Mouse (Mus musculus): ENCODE results near the gene Tle3. TPM values are rescaled to one million over a fixed set of nuclear protein-coding genes. Genes with fewer than 3 reads are reported as not detected.

Gene Tle3
- polyA plus RNA-seq, 1 experiment from 2014 or later = 36.7 TPM

DNA sequence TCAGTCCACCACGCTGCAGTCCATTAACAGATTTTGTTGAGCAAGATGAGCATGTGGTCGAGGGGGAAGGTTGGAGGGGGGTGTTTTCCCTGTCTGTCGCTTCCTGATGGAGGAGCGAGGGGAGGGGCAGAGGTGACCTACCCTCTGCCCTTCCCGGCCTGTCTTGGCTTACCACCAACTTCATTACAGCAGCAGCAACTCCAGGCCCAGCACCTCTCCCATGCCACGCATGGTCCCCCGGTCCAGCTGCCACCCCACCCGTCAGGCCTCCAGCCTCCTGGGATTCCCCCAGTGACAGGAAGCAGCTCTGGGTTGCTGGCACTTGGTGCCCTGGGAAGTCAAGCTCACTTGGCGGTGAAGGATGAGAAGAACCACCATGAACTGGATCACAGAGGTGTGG is 29.5 kb downstream of the Tle3 start:
- Histone ChIP-seq H3K4me2 (replicated peaks; ENCODE audit: low read depth, low read length) (no peak overlapping the region), H3K36me3 (ENCODE audit: control insufficient read depth, insufficient read depth, low read length) (peaks cover 20% of the 10 kb centered on the region), H3K4me3 (ENCODE audit: low read depth, low read length) (no peak overlapping the region), H3K27me3 (ENCODE audit: control insufficient read depth, insufficient read depth, low read length) (no peaks in the 10 kb centered on the region; the same call in 1 of the 2 replicates), H3K27ac (ENCODE audit: low read depth, low read length) (no peak overlapping the region), H3K9me3 (ENCODE audit: control insufficient read depth, low read length) (no peaks in the 10 kb centered on the region), H3K9ac (ENCODE audit: low read depth, low read length) (no peak overlapping the region), H3K4me1 (replicated peaks; ENCODE audit: control insufficient read depth, insufficient read depth, low read length) (peaks cover 46% of the 10 kb centered on the region)
- DNase-seq (ENCODE audit: low spot score) = no peak
- 46% methylated on average over 9 of the region's 9 CpGs for WGBS
- ATAC-seq (ENCODE audit: low FRiP score) = no peak

DNA sequence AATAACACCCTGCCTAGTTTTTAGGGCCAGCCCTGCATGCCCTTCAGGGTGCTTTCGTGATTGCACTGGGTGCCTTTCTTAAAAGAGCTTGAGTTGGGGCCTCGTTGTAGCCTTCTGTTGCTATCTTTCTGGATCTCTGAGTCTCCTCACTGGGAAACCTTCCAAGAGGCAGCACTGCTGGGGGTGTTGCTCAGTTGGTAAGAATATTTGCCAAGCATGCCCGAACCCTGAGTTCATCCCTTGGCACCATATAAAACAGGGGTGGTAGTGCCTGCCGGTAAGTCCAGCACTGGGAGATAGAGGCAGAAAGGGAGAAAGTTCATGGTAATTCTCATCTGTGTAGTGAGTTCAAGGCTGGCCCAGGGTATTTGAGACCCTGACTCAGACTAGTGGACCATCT is 30.1 kb downstream of the Tle3 start:
- Histone ChIP-seq H3K4me2 (replicated peaks; ENCODE audit: low read depth, low read length) (no peak overlapping the region), H3K9me3 (ENCODE audit: control insufficient read depth, low read length) (no peaks in the 10 kb centered on the region), H3K4me3 (ENCODE audit: low read depth, low read length) (no peak overlapping the region), H3K4me1 (replicated peaks; ENCODE audit: control insufficient read depth, insufficient read depth, low read length) (peaks cover 43% of the 10 kb centered on the region), H3K27ac (ENCODE audit: low read depth, low read length) (no peak overlapping the region), H3K9ac (ENCODE audit: low read depth, low read length) (no peak overlapping the region), H3K36me3 (ENCODE audit: control insufficient read depth, insufficient read depth, low read length) (peaks cover 26% of the 10 kb centered on the region), H3K27me3 (ENCODE audit: control insufficient read depth, insufficient read depth, low read length) (no peaks in the 10 kb centered on the region; the same call in 1 of the 2 replicates)
- 94% methylated on average over 4 of the region's 4 CpGs for WGBS
- ATAC-seq (ENCODE audit: low FRiP score) (no peak), DNase-seq (ENCODE audit: low spot score) (no peak)

GRCm38 (mm10) chr9:61402716-61403115 is 30.6 kb downstream of the Tle3 start:
- no peaks in the 10 kb centered on the region; the same call in 1 of the 2 replicates for H3K27me3 ChIP-seq (ENCODE audit: control insufficient read depth, insufficient read depth, low read length)
- H3K4me1 ChIP-seq (replicated peaks; ENCODE audit: control insufficient read depth, insufficient read depth, low read length) = peaks cover 41% of the 10 kb centered on the region
- 50% methylated on average over 5 of the region's 5 CpGs for WGBS
- 0 out of 2 replicates have a peak overlapping the region, but pooled peaks have one; percentile 3 for H3K27ac ChIP-seq (ENCODE audit: low read depth, low read length)
- H3K4me2 ChIP-seq (replicated peaks; ENCODE audit: low read depth, low read length) = no peak overlapping the region
- H3K4me3 ChIP-seq (ENCODE audit: low read depth, low read length) = no peak overlapping the region
- no peak for DNase-seq (ENCODE audit: low spot score)
- H3K9me3 ChIP-seq (ENCODE audit: control insufficient read depth, low read length) = no peaks in the 10 kb centered on the region
- no peak overlapping the region for H3K9ac ChIP-seq (ENCODE audit: low read depth, low read length)
- peaks cover 30% of the 10 kb centered on the region for H3K36me3 ChIP-seq (ENCODE audit: control insufficient read depth, insufficient read depth, low read length)
- no peak for ATAC-seq (ENCODE audit: low FRiP score)

GRCm38 (mm10) chr9:61403866-61404614 is 31.9 kb downstream of the Tle3 start:
- peaks cover 41% of the 10 kb centered on the region for H3K4me1 ChIP-seq (replicated peaks; ENCODE audit: control insufficient read depth, insufficient read depth, low read length)
- no peak overlapping the region for H3K9ac ChIP-seq (ENCODE audit: low read depth, low read length)
- H3K27me3 ChIP-seq (ENCODE audit: control insufficient read depth, insufficient read depth, low read length) = no peaks in the 10 kb centered on the region
- H3K4me2 ChIP-seq (replicated peaks; ENCODE audit: low read depth, low read length) = no peak overlapping the region; the same call in 1 of the 2 replicates
- H3K36me3 ChIP-seq (ENCODE audit: control insufficient read depth, insufficient read depth, low read length) = peaks cover 34% of the 10 kb centered on the region
- no peak for ATAC-seq (ENCODE audit: low FRiP score)
- peak; percentile 48 for DNase-seq (ENCODE audit: low spot score)
- no peak overlapping the region for H3K4me3 ChIP-seq (ENCODE audit: low read depth, low read length)
- WGBS = 71% methylated on average over 16 of the region's 16 CpGs
- H3K9me3 ChIP-seq (ENCODE audit: control insufficient read depth, low read length) = no peaks in the 10 kb centered on the region
- H3K27ac ChIP-seq (ENCODE audit: low read depth, low read length) = peak overlapping the region; percentile 79

GRCm38 (mm10) chr9:61404615-61404980 is 32.4 kb downstream of the Tle3 start:
- ATAC-seq (ENCODE audit: low FRiP score) (peak; percentile 43), DNase-seq (ENCODE audit: low spot score) (no peak)
- Histone ChIP-seq H3K4me3 (ENCODE audit: low read depth, low read length) (no peak overlapping the region), H3K9me3 (ENCODE audit: control insufficient read depth, low read length) (no peaks in the 10 kb centered on the region), H3K4me2 (replicated peaks; ENCODE audit: low read depth, low read length) (no peak overlapping the region; the same call in 1 of the 2 replicates), H3K27ac (ENCODE audit: low read depth, low read length) (peak overlapping the region; percentile 79), H3K4me1 (replicated peaks; ENCODE audit: control insufficient read depth, insufficient read depth, low read length) (peaks cover 41% of the 10 kb centered on the region), H3K27me3 (ENCODE audit: control insufficient read depth, insufficient read depth, low read length) (no peaks in the 10 kb centered on the region), H3K9ac (ENCODE audit: low read depth, low read length) (no peak overlapping the region), H3K36me3 (ENCODE audit: control insufficient read depth, insufficient read depth, low read length) (peaks cover 40% of the 10 kb centered on the region)
- WGBS = 55% methylated on average over 3 of the region's 3 CpGs

GRCm38 (mm10) chr9:61404998-61405621 is 32.9 kb downstream of the Tle3 start:
- WGBS = 14% methylated on average over 19 of the region's 19 CpGs
- no peak overlapping the region for H3K4me3 ChIP-seq (ENCODE audit: low read depth, low read length)
- peaks cover 43% of the 10 kb centered on the region for H3K36me3 ChIP-seq (ENCODE audit: control insufficient read depth, insufficient read depth, low read length)
- peak overlapping the region; percentile 79 for H3K27ac ChIP-seq (ENCODE audit: low read depth, low read length)
- no peaks in the 10 kb centered on the region for H3K27me3 ChIP-seq (ENCODE audit: control insufficient read depth, insufficient read depth, low read length)
- H3K9ac ChIP-seq (ENCODE audit: low read depth, low read length) = no peak overlapping the region
- H3K9me3 ChIP-seq (ENCODE audit: control insufficient read depth, low read length) = no peaks in the 10 kb centered on the region
- peak; percentile 83 for DNase-seq (ENCODE audit: low spot score)
- peak; percentile 84 for ATAC-seq (ENCODE audit: low FRiP score)
- peaks cover 41% of the 10 kb centered on the region for H3K4me1 ChIP-seq (replicated peaks; ENCODE audit: control insufficient read depth, insufficient read depth, low read length)
- H3K4me2 ChIP-seq (replicated peaks; ENCODE audit: low read depth, low read length) = peak overlapping the region; percentile 23; the same call in 1 of the 2 replicates

- WGBS = 88% methylated on average over 1 of the region's 1 CpGs
- Histone ChIP-seq H3K36me3 (ENCODE audit: control insufficient read depth, insufficient read depth, low read length) (peaks cover 43% of the 10 kb centered on the region), H3K27me3 (ENCODE audit: control insufficient read depth, insufficient read depth, low read length) (no peaks in the 10 kb centered on the region), H3K4me2 (replicated peaks; ENCODE audit: low read depth, low read length) (no peak overlapping the region), H3K4me1 (replicated peaks; ENCODE audit: control insufficient read depth, insufficient read depth, low read length) (peaks cover 35% of the 10 kb centered on the region), H3K4me3 (ENCODE audit: low read depth, low read length) (no peak overlapping the region), H3K27ac (ENCODE audit: low read depth, low read length) (no peak overlapping the region), H3K9ac (ENCODE audit: low read depth, low read length) (no peak overlapping the region), H3K9me3 (ENCODE audit: control insufficient read depth, low read length) (no peaks in the 10 kb centered on the region)
- ATAC-seq (ENCODE audit: low FRiP score) (no peak), DNase-seq (ENCODE audit: low spot score) (no peak)
Observed at GRCm38 (mm10) chr9:61406343-61406742, 34.2 kb downstream of the Tle3 start.

DNA sequence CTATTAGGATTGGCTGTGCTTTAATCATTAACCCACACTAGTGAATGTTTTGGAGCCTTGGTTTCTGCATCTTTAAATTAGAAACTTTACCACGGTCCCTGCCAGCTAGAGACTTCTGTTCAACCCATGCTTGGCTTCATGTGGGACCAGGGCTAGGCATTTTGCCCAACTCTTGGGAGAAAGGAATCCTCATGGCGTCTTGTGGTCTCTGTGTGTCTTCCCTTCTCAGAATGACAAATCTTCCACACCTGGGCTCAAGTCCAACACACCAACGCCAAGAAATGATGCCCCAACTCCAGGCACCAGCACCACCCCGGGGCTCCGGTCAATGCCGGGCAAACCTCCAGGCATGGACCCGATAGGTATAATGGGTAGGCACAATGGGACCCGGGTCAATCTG is 36.9 kb downstream of the Tle3 start:
- no peaks in the 10 kb centered on the region for H3K9me3 ChIP-seq (ENCODE audit: control insufficient read depth, low read length)
- no peak for ATAC-seq (ENCODE audit: low FRiP score)
- 94% methylated on average over 8 of the region's 8 CpGs for WGBS
- H3K36me3 ChIP-seq (ENCODE audit: control insufficient read depth, insufficient read depth, low read length) = peaks cover 44% of the 10 kb centered on the region
- no peak overlapping the region for H3K9ac ChIP-seq (ENCODE audit: low read depth, low read length)
- H3K4me1 ChIP-seq (replicated peaks; ENCODE audit: control insufficient read depth, insufficient read depth, low read length) = peaks cover 12% of the 10 kb centered on the region
- no peak overlapping the region for H3K4me3 ChIP-seq (ENCODE audit: low read depth, low read length)
- H3K4me2 ChIP-seq (replicated peaks; ENCODE audit: low read depth, low read length) = no peak overlapping the region
- H3K27me3 ChIP-seq (ENCODE audit: control insufficient read depth, insufficient read depth, low read length) = no peaks in the 10 kb centered on the region
- DNase-seq (ENCODE audit: low spot score) = no peak
- no peak overlapping the region for H3K27ac ChIP-seq (ENCODE audit: low read depth, low read length)

All from hindbrain, embryonic 11.5 days (tissue).